Mouse (Mus musculus) erythroblast, embryonic 14.5 days (primary cell): ENCODE data around the gene Rhoh.

Source experiments
- GATA1 ChIP-seq: IDR thresholded peaks from 2 replicates; pipeline ENCODE4 v1.6.1; 2012; ENCODE audit warnings: low read length, inconsistent platforms, mixed read lengths
- TAL1 ChIP-seq: IDR thresholded peaks from 3 replicates; pipeline ENCODE4 v1.6.1; 2012; ENCODE audit warnings: low read length, inconsistent platforms, mixed read lengths

DNA sequence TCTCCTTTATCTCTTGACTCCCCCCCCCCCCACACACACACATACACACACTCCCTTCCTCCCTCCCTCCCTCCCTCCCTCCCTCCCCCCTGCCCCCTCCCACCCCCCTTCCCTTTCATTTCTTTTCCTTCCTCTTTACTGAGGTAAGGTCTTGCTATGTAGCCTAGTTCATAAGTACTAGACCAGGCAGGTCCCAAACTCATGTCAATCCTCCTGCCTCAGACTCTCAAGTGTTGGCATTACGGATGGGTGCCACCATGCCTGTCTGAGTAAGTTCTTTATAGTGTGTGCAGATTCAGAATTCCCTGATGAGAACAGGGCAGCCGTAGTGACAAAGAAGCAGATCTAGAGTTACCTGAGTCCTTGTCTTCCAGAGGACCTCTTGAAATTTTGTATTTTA is 20.2 kb downstream of the Rhoh start:
- TF ChIP-seq TAL1 (no peak), GATA1 (no peak)
